Mouse (Mus musculus) thymus, postnatal 36 days (tissue): Measurements from ENCODE around the gene L3mbtl2.

Source experiments
- DNase-seq, 2 experiments: peaks; one replicate each; pipeline ENCODE4 v3.0.0; 2022; ENCODE audit warnings: mixed read lengths in 2 of 2

L3mbtl2 gene

GRCm38 (mm10) chr15:81709686-81710085, 46.0 kb downstream of the L3mbtl2 start:
- no peak for DNase-seq

GRCm38 (mm10) chr15:81710801-81711200, 47.1 kb downstream of the L3mbtl2 start:
- DNase-seq: no peak

- DNase-seq: no peak
Observed at GRCm38 (mm10) chr15:81713742-81714141, 50.1 kb downstream of the L3mbtl2 start.

GRCm38 (mm10) chr15:81718336-81719138, 54.8 kb downstream of the L3mbtl2 start:
- DNase-seq: no peak

GRCm38 (mm10) chr15:81719139-81719531, 55.4 kb downstream of the L3mbtl2 start:
- no peak for DNase-seq

- DNase-seq: no peak
Observed at GRCm38 (mm10) chr15:81722361-81722760, 58.7 kb downstream of the L3mbtl2 start.

GRCm38 (mm10) chr15:81723653-81724052, 60.0 kb downstream of the L3mbtl2 start:
- DNase-seq: no peak

GRCm38 (mm10) chr15:81725965-81726364, 62.3 kb downstream of the L3mbtl2 start:
- no peak for DNase-seq

- no peak for DNase-seq
Observed at GRCm38 (mm10) chr15:81729241-81729791, 65.6 kb downstream of the L3mbtl2 start.

GRCm38 (mm10) chr15:81729792-81730635, 66.3 kb downstream of the L3mbtl2 start:
- DNase-seq: peak; percentile 95 to 98

- no peak for DNase-seq
Observed at GRCm38 (mm10) chr15:81735075-81735474, 71.4 kb downstream of the L3mbtl2 start.
